Mouse (Mus musculus): ENCODE measurements around the gene Fam126a.

DNA sequence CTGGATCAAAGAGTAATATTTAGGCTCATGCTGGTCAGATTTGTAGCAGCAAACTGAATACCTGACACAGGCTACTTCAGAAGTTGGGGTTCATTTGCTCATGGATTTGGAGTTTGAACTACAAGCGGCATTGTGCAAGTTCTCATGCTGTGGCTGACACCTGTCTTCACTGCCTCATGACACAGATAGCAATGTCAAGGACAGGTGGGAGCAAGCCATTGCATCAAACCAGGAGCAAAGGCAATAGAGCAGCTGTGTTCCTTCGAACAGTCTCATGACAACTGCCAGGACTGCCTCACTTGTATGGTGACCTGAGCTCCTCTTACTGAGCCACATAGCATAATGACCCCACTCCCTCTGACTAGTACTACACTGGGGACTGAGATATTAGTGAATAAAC lies 12.9 kb upstream of the Fam126a start:
- TF ChIP-seq POLR2A (IDR thresholded peaks at IDR 0.05; ENCODE audit: low read depth, low read length): no peak
- no peak for TF ChIP-seq CTCF (IDR thresholded peaks at IDR 0.05; ENCODE audit: extremely low read depth, insufficient read depth, insufficient read length, insufficient replicate concordance)

Measured in spleen, adult 2 months (tissue).